In genomic region chr19:4810746-4811062, GRCm38 (mm10) we compare ENCODE assay signal across 8 mouse cellular contexts. TPM values are rescaled to one million over a fixed set of nuclear protein-coding genes. Genes with fewer than 3 reads are reported as not detected.
DNase-seq lines count a peak whose midpoint lies in the region; ATAC-seq and TF ChIP-seq lines count a peak whose summit lies in the region.

No protein-coding gene starts in this region.

- H3K9ac ChIP-seq in heart, adult 2 months (ENCODE audit: low read depth, low read length) = peak overlapping the region; percentile 84
- H3K9ac ChIP-seq in CH12.LX (ENCODE audit: insufficient read depth, low read depth) = peak overlapping the region; percentile 64
- H3K9ac ChIP-seq in forebrain, embryonic 13.5 days = peak overlapping the region; percentile 82
- peak overlapping the region; percentile 87 for H3K9ac ChIP-seq in liver, embryonic 14.5 days (replicated peaks)

- dilution Hi-C loops in CH12.LX (cut with MboI; ENCODE audit: extremely low pct_ligation_motif_present, extremely low pct_unique_long_range_greater_than_20kb, low sequenced_read_pairs) = no loop called here

- under 1% methylated on average over 17 of the region's 17 CpGs for WGBS in heart, adult 2 months
- under 1% methylated on average over 17 of the region's 17 CpGs for WGBS in forebrain, embryonic 13.5 days
- 0% methylated on average over 17 of the region's 17 CpGs for WGBS in liver, embryonic 14.5 days (ENCODE audit: insufficient replicate concordance)

- peaks cover 19% of the 10 kb centered on the region for H3K36me3 ChIP-seq in heart, adult 2 months (ENCODE audit: control insufficient read depth, insufficient read depth, low read length)
- H3K36me3 ChIP-seq in CH12.LX (replicated peaks in 1 of 2; ENCODE audit: control insufficient read depth in 1 of 2, insufficient read depth in 1 of 2, low read length in 1 of 2) = peaks cover 0 to 20% of the 10 kb centered on the region in 2 experiments
- no peaks in the 10 kb centered on the region for H3K36me3 ChIP-seq in forebrain, embryonic 13.5 days (ENCODE audit: poor library complexity, severe bottlenecking)
- H3K36me3 ChIP-seq in liver, embryonic 14.5 days (replicated peaks; ENCODE audit: control insufficient read depth, insufficient read depth, low read depth) = peaks cover 6% of the 10 kb centered on the region; the same call in 1 of the 2 replicates

- H3K79me2 ChIP-seq in heart, adult 2 months (replicated peaks; ENCODE audit: control insufficient read depth, insufficient read depth, low read length) = peaks cover 7% of the 10 kb centered on the region; the same call in 1 of the 2 replicates
- H3K79me2 ChIP-seq in CH12.LX (replicated peaks; ENCODE audit: control insufficient read depth, extremely low read depth, insufficient read depth, poor library complexity, severe bottlenecking) = peaks cover 56% of the 10 kb centered on the region

- DNase-seq in heart, adult 2 months = no peak
- DNase-seq in heart, postnatal 14 days = no peak
- no peak for DNase-seq in CH12.LX (ENCODE audit: extremely low read depth)
- DNase-seq in liver, embryonic 14.5 days (ENCODE audit: low read depth in 3 of 3, low spot score in 3 of 3) = no peak
- DNase-seq in urinary bladder, postnatal 4 days (ENCODE audit: low spot score in 2 of 2) = no peak
- DNase-seq in left cerebral cortex, postnatal 25 days (ENCODE audit: low spot score in 2 of 2) = no peak
- no peak for DNase-seq in left cerebral cortex, adult 8-10 months (ENCODE audit: low spot score in 2 of 2)

- in situ Hi-C loops in CH12.LX (cut with MboI; ENCODE audit: low pct_ligation_motif_present, low pct_unique_long_range_greater_than_20kb, low sequenced_read_pairs) = no loop called here

- no peak for TF ChIP-seq CTCF in heart, adult 2 months (IDR thresholded peaks at IDR 0.05)
- no peak for TF ChIP-seq CTCF in CH12.LX (conservative IDR thresholded peaks at IDR 0.05 in 1 of 2, IDR thresholded peaks at IDR 0.05 in 1 of 2; ENCODE audit: low read depth in 2 of 2, low read length in 2 of 2)
- TF ChIP-seq CTCF in liver, embryonic 14.5 days (IDR thresholded peaks at IDR 0.05; ENCODE audit: low read depth) = no peak

- no peak for TF ChIP-seq POLR2A in heart, adult 2 months (IDR thresholded peaks at IDR 0.05; ENCODE audit: insufficient read depth, low read depth, low read length)
- no peak for TF ChIP-seq POLR2A in CH12.LX (IDR thresholded peaks at IDR 0.05; ENCODE audit: low read depth, low read length)

- H3K4me3 ChIP-seq in heart, adult 2 months = peak overlapping the region; percentile 86
- H3K4me3 ChIP-seq in CH12.LX (replicated peaks in 1 of 3; ENCODE audit: low read depth in 2 of 3, low read length in 2 of 3, poor library complexity in 1 of 3) = peak overlapping the region; percentile 74 to 88 (median 88)
- peak overlapping the region; percentile 90 for H3K4me3 ChIP-seq in forebrain, embryonic 13.5 days
- H3K4me3 ChIP-seq in liver, embryonic 14.5 days (ENCODE audit: insufficient read depth in 1 of 2, low read depth in 2 of 2, low read length in 2 of 2) = peak overlapping the region; percentile 70 to 83

- intact Hi-C loops in heart, adult 2 months (cut with DNase I) = loop anchor here (2.0 kb wide), 2 partner anchors 28 to 54 kb away; partner anchors contain the start of genes Ccdc87, Ccs and Rbm4b
- intact Hi-C loops in heart, postnatal 14 days (cut with DNase I) = no loop called here
- intact Hi-C loops in left cerebral cortex, postnatal 25 days (cut with DNase I) = loop anchor here (1.0 kb wide), 1 partner anchor 54 kb away; the partner anchor contains the start of gene Rbm4b

- H3K4me2 ChIP-seq in CH12.LX (ENCODE audit: insufficient read depth, low read depth, poor library complexity, severe bottlenecking) = peak overlapping the region; percentile 92; the same call in 1 of the 2 replicates
- peak overlapping the region; percentile 90 for H3K4me2 ChIP-seq in forebrain, embryonic 13.5 days
- peak overlapping the region; percentile 99 for H3K4me2 ChIP-seq in liver, embryonic 14.5 days (ENCODE audit: low read depth)

- TF ChIP-seq EP300 in heart, adult 2 months (IDR thresholded peaks at IDR 0.05; ENCODE audit: insufficient read depth, low read depth, low read length) = no peak
- no peak for TF ChIP-seq EP300 in CH12.LX (IDR thresholded peaks at IDR 0.05; ENCODE audit: low read length)
- TF ChIP-seq EP300 in liver, embryonic 14.5 days (IDR thresholded peaks at IDR 0.05; ENCODE audit: low read depth) = no peak

- ATAC-seq in forebrain, embryonic 13.5 days = no peak
- ATAC-seq in liver, embryonic 14.5 days (ENCODE audit: insufficient read depth) = no peak

- H3K9me3 ChIP-seq in CH12.LX (replicated peaks; ENCODE audit: low read length) = peaks cover 7% of the 10 kb centered on the region
- H3K9me3 ChIP-seq in forebrain, embryonic 13.5 days (replicated peaks) = no peaks in the 10 kb centered on the region
- H3K9me3 ChIP-seq in liver, embryonic 14.5 days (ENCODE audit: control insufficient read depth, low read length) = no peaks in the 10 kb centered on the region

- peak overlapping the region; percentile 80 for H3K27ac ChIP-seq in heart, adult 2 months
- peak overlapping the region; percentile 84; the same call in 1 of the 2 replicates for H3K27ac ChIP-seq in CH12.LX (ENCODE audit: insufficient read depth, low read depth)
- peak overlapping the region; percentile 89 for H3K27ac ChIP-seq in forebrain, embryonic 13.5 days
- peak overlapping the region; percentile 92 for H3K27ac ChIP-seq in liver, embryonic 14.5 days

- no peak for TF ChIP-seq RAD21 in CH12.LX (IDR thresholded peaks at IDR 0.05; ENCODE audit: low read depth, low read length)

- H3K27me3 ChIP-seq in heart, adult 2 months (ENCODE audit: control insufficient read depth, insufficient read depth, low read length) = no peaks in the 10 kb centered on the region
- H3K27me3 ChIP-seq in CH12.LX (replicated peaks) = no peaks in the 10 kb centered on the region
- H3K27me3 ChIP-seq in forebrain, embryonic 13.5 days = no peaks in the 10 kb centered on the region; the same call in 1 of the 2 replicates
- H3K27me3 ChIP-seq in liver, embryonic 14.5 days (ENCODE audit: control insufficient read depth, insufficient read depth, low read length) = no peaks in the 10 kb centered on the region

- H3K4me1 ChIP-seq in heart, adult 2 months (ENCODE audit: control insufficient read depth, insufficient read depth, low read length) = peaks cover 4% of the 10 kb centered on the region
- H3K4me1 ChIP-seq in CH12.LX (ENCODE audit: control insufficient read depth in 1 of 2, insufficient read depth in 2 of 2) = peaks cover 4 to 28% of the 10 kb centered on the region in 2 experiments; a peak in 3 of 4 replicates
- H3K4me1 ChIP-seq in forebrain, embryonic 13.5 days = peaks cover 31% of the 10 kb centered on the region
- peaks cover 14 to 20% of the 10 kb centered on the region in 2 experiments for H3K4me1 ChIP-seq in liver, embryonic 14.5 days (replicated peaks; ENCODE audit: control insufficient read depth in 2 of 2, insufficient read depth in 2 of 2, low read length in 1 of 2)

RNA-seq across cellular contexts. Expression of gene Gm21992, which starts 0.7 kb away (rescaled TPM):
- total RNA-seq in heart, adult 2 months (2021) = 10 to 100 TPM in 1 of 2 experiments, 1 to 10 TPM in 1; 8.0 to 16.9 TPM
- polyA plus RNA-seq in heart, adult 2 months (2012; rRNA removed) = 9.3 and 18.4 TPM in 2 replicates
- total RNA-seq in heart, postnatal 14 days (2021) = 10 to 100 TPM; 21.1 to 24.7 TPM
- 15.2 and 17.0 TPM in 2 replicates for total RNA-seq in CH12.LX (2012; rRNA removed)
- 3.9 and 5.5 TPM in 2 replicates for total RNA-seq in CH12.LX (2014; rRNA removed)
- polyA plus RNA-seq in CH12.LX (2012; ENCODE audit: insufficient read length, low read depth) = 37.5 and 44.3 TPM in 2 replicates
- 43.0 and 47.4 TPM in 2 replicates for polyA plus RNA-seq in forebrain, embryonic 13.5 days (2015; fragmentation: Nextera tagmentation; extraction: Ambion mirVana)
- polyA plus RNA-seq in liver, embryonic 14.5 days (2012; rRNA removed) = 10.7 and 15.1 TPM in 2 replicates
- polyA plus RNA-seq in liver, embryonic 14.5 days (2014; fragmentation: Nextera tagmentation; extraction: Ambion mirVana) = 8.6 and 9.5 TPM in 2 replicates
- total RNA-seq in left cerebral cortex, postnatal 25 days (2021) = 10 to 100 TPM; 21.8 to 21.9 TPM
- 10 to 100 TPM; 25.1 to 31.9 (median 29.8) TPM for total RNA-seq in left cerebral cortex, adult 8-10 months (2022)

RNA-seq across cellular contexts. Expression of gene Rbm14, which starts 0.7 kb away (rescaled TPM):
- 10 to 100 TPM; 19.5 to 25.4 TPM for total RNA-seq in heart, adult 2 months (2021)
- polyA plus RNA-seq in heart, adult 2 months (2012; rRNA removed) = 16.2 and 17.2 TPM in 2 replicates
- 10 to 100 TPM; 25.3 to 32.3 TPM for total RNA-seq in heart, postnatal 14 days (2021)
- total RNA-seq in CH12.LX (2012; rRNA removed) (39.0 and 47.1 TPM in 2 replicates), CH12.LX (2014; rRNA removed) (18.2 and 19.1 TPM in 2 replicates)
- 51.8 and 59.1 TPM in 2 replicates for polyA plus RNA-seq in CH12.LX (2012; ENCODE audit: insufficient read length, low read depth)
- 88.3 and 95.3 TPM in 2 replicates for polyA plus RNA-seq in forebrain, embryonic 13.5 days (2015; fragmentation: Nextera tagmentation; extraction: Ambion mirVana)
- polyA plus RNA-seq in liver, embryonic 14.5 days (2012; rRNA removed) = 23.9 and 27.1 TPM in 2 replicates
- polyA plus RNA-seq in liver, embryonic 14.5 days (2014; fragmentation: Nextera tagmentation; extraction: Ambion mirVana) = 30.3 and 35.7 TPM in 2 replicates
- 10 to 100 TPM; 49.9 to 59.8 TPM for total RNA-seq in left cerebral cortex, postnatal 25 days (2021)
- 10 to 100 TPM; 33.9 to 49.3 (median 43.7) TPM for total RNA-seq in left cerebral cortex, adult 8-10 months (2022)

RNA-seq across cellular contexts. Expression of gene Rbm4, which starts 17.0 kb away (rescaled TPM):
- total RNA-seq in heart, adult 2 months (2021) = 10 to 100 TPM; 39.4 to 46.3 TPM
- polyA plus RNA-seq in heart, adult 2 months (2012; rRNA removed) = 39.2 and 63.1 TPM in 2 replicates
- total RNA-seq in heart, postnatal 14 days (2021) = 10 to 100 TPM; 41.4 to 48.7 TPM
- 73.2 and 77.0 TPM in 2 replicates for total RNA-seq in CH12.LX (2012; rRNA removed)
- total RNA-seq in CH12.LX (2014; rRNA removed) = 63.0 and 68.3 TPM in 2 replicates
- 47.3 and 55.7 TPM in 2 replicates for polyA plus RNA-seq in CH12.LX (2012; ENCODE audit: insufficient read length, low read depth)
- 103 TPM in 2 replicates for polyA plus RNA-seq in forebrain, embryonic 13.5 days (2015; fragmentation: Nextera tagmentation; extraction: Ambion mirVana)
- 23.8 and 27.9 TPM in 2 replicates for polyA plus RNA-seq in liver, embryonic 14.5 days (2012; rRNA removed)
- polyA plus RNA-seq in liver, embryonic 14.5 days (2014; fragmentation: Nextera tagmentation; extraction: Ambion mirVana) = 22.1 and 24.3 TPM in 2 replicates
- total RNA-seq in left cerebral cortex, postnatal 25 days (2021) = 10 to 100 TPM; 74.8 to 76.3 TPM
- 100 to 1,000 TPM in 1 of 4 experiments, 10 to 100 TPM in 3; 84.7 to 114 (median 94.1) TPM for total RNA-seq in left cerebral cortex, adult 8-10 months (2022)

RNA-seq across cellular contexts. Expression of gene Ccs, which starts 28.4 kb away (rescaled TPM):
- total RNA-seq in heart, adult 2 months (2021) = 10 to 100 TPM; 23.1 to 28.5 TPM
- 26.3 and 27.3 TPM in 2 replicates for polyA plus RNA-seq in heart, adult 2 months (2012; rRNA removed)
- total RNA-seq in heart, postnatal 14 days (2021) = 10 to 100 TPM; 29.3 to 29.9 TPM
- total RNA-seq in CH12.LX (2012; rRNA removed) = 42.1 and 42.6 TPM in 2 replicates
- total RNA-seq in CH12.LX (2014; rRNA removed) = 25.6 and 30.7 TPM in 2 replicates
- polyA plus RNA-seq in CH12.LX (2012; ENCODE audit: insufficient read length, low read depth) = 32.0 and 39.1 TPM in 2 replicates
- 42.0 and 47.0 TPM in 2 replicates for polyA plus RNA-seq in forebrain, embryonic 13.5 days (2015; fragmentation: Nextera tagmentation; extraction: Ambion mirVana)
- 24.0 and 38.1 TPM in 2 replicates for polyA plus RNA-seq in liver, embryonic 14.5 days (2012; rRNA removed)
- 35.4 and 41.2 TPM in 2 replicates for polyA plus RNA-seq in liver, embryonic 14.5 days (2014; fragmentation: Nextera tagmentation; extraction: Ambion mirVana)
- 10 to 100 TPM; 32.0 to 32.8 TPM for total RNA-seq in left cerebral cortex, postnatal 25 days (2021)
- total RNA-seq in left cerebral cortex, adult 8-10 months (2022) = 10 to 100 TPM; 30.1 to 35.8 (median 33.5) TPM

RNA-seq across cellular contexts. Expression of gene Ccdc87, which starts 28.5 kb away (rescaled TPM):
- not detected for total RNA-seq in heart, adult 2 months (2021)
- 0.16 TPM in 1 of 2 replicates, not detected in the other for polyA plus RNA-seq in heart, adult 2 months (2012; rRNA removed)
- total RNA-seq in heart, postnatal 14 days (2021) = not detected
- total RNA-seq in CH12.LX (2012; rRNA removed) (not detected in 2 replicates), CH12.LX (2014; rRNA removed) (not detected in 2 replicates)
- not detected in 2 replicates for polyA plus RNA-seq in CH12.LX (2012; ENCODE audit: insufficient read length, low read depth)
- 0.23 and 0.39 TPM in 2 replicates for polyA plus RNA-seq in forebrain, embryonic 13.5 days (2015; fragmentation: Nextera tagmentation; extraction: Ambion mirVana)
- 0.01 and 0.02 TPM in 2 replicates for polyA plus RNA-seq in liver, embryonic 14.5 days (2012; rRNA removed)
- polyA plus RNA-seq in liver, embryonic 14.5 days (2014; fragmentation: Nextera tagmentation; extraction: Ambion mirVana) = not detected in 2 replicates
- total RNA-seq in left cerebral cortex, postnatal 25 days (2021) = 1 to 10 TPM; 1.8 to 2.4 TPM
- 1 to 10 TPM; 2.3 to 3.1 (median 2.6) TPM for total RNA-seq in left cerebral cortex, adult 8-10 months (2022)
